Mouse (Mus musculus) lung, adult 18-20 months (tissue): ENCODE data around the gene Ttll6.
A peak's percentile ranks its signal among the peaks of the same experiment; 100 is the strongest.

Experiments used
- DNase-seq, 2 experiments: peaks; one replicate each; pipeline ENCODE4 v3.0.0; 2022; ENCODE audit warnings: mixed read lengths in 2 of 2

The Ttll6 gene

DNA sequence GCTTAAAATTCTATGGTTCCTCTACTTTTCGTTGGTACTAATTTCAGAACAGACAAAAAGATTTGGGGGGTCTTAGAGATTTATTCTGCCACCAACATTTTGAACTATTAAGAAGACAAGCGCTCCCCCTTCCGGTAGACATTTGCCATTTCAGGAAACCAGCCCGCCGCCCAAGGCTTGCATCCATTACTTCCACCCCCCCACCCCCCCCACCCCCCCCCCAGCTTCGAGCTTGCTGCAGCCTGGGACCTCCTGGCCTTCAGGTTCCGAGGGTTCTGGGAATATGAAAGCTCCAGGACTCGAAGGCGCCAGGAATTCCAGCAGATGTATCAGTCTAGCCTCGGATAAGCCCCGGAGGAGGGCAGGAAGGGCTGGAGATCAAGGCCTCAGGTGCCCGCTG, 65.1 kb downstream of the Ttll6 start:
- peak in 1 of 2 experiments; percentile 21 for DNase-seq

DNA sequence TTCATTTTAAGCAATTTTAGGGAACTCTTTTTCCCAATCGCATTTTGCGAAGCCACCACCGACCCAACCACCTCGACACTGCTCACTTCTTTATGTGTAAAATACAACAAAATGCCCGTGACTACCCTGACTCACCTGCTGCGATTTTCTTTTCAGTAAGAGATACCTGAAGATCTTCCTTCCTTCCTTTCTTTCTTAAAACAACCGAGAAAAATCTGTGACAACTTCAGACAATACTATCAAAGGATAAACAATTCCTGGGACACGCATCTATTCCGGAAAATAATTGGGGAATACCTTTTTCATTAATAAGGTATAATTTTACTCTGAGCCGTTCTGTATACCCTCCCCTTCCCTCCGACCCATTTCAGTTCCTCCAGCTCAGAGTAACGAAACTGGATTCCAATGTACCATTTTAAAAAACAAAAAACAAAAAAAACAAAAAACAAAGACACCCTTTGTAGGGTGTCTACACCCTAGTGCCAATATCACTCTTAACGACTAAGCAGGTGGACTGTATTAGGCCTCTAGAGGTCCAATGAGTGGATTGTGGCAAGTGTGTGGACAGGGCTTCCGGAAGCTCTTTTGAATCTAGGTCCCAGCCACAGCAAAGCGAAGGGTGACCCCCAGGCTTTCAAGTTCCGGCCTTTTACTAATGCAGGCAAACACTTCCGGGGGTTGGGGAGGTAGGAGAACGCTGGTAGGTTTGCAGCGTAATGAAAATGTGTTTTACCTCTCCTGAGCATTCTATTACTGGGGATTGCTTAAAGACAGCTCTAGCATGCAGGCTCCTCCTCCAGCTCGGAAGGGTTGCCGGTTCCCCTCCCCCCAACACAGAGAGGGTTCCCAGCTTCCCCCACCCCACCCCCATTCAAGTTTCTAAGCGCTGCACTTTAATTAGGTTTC, 65.8 kb downstream of the Ttll6 start:
- DNase-seq, result no peak

DNA sequence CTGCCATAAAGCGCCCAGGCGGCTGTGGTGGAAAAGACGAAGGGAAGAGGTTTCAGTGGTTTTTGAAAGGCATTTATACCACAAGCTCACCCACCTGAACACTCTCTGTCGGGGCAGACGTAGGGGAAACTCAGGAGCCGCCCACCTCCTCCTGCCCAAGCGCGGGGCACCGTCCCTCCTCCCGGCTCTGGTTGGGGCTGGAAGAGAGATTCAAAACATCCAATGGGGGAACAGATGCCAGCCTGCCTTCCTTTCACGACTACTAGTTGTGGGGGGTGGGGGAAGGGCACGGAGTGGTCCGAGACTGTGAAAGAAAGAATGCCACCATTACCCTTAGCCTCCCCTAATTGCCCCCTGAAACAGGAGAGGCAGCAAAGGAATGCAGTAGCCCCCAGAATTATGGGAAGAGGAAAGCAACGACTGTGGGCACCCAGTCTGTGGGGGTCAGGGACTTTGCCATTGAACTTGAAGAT, 66.6 kb downstream of the Ttll6 start:
- DNase-seq, result no peak

DNA sequence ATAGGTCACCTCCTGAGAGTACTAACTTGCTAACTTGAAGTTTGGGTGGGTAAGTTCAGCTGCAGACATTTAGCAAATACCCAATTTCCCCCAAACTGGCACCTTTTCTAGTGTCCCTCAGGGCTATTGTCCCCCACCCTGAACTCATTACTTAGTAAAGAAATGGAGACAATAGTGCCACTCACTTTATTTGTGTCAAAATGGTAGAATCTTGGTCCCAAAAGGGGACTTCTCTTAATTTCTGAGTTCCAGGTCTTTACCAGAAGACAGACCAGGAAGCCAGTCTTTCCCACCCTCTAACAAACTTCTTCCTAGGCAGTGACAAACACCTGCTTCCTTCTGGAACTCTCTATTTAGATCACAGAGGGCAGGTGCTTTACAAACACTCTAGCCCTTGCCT, 68.2 kb downstream of the Ttll6 start:
- no peak for DNase-seq

DNA sequence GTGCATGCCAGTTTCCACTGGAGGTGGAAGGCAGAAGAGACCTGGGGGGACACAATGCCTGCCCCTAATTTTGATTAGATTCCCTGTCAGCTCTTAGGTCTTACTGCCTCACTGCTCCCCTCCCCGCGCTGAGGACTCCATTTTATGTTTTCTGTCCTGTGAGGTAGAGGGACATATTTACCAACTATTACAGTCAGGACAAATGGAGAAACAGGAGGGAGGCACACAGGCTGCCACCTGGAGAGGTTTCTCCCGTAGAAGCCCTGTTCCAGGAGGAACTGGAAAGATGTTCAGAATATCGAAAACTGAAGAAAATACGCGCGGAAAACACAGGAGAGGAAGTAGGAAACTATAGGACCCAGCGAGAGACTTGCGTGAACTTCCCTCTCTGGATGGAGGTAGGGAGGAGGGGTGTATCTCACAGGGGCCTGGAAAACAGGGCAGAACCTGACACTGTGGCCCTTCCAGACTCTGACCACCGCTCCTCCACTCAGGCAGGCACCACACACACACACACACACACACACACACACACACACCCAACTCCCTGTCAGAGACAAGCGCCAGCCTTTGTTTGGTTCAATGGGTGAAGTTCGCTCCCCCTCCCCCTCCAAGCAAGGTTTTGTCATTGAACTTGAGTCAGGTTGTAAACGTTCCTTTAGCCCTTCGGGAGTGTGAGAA, 69.0 kb downstream of the Ttll6 start:
- DNase-seq, result no peak

DNA sequence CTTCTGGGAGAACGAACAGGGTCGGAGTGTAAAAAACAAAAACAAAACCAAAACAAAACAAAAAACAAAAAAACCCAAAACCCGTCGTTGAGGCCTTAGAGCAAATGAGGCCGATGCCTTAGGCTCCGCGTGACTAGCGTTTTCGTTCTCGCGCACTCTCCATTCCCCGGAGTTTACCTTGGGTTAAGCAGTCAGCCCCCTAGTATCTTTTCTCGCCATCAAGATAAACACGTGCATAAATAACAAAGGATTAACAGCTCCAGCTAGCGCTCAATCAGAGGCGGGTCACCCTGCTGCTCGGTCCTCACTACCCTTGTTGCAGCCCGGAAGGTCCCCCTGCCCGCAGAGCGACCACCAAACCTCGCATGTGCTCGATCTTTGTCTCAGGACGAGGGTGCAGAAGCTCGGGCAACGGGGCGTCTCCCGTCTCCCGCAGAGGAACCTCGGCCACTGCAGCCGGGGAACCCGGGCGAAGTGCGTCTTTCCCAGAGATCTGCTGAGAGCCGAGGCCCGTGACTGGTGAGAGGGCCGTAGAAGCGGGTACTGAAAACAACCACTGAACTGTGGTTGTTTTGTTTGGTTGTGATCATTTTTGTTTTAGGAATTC, 69.7 kb downstream of the Ttll6 start:
- no peak for DNase-seq

DNA sequence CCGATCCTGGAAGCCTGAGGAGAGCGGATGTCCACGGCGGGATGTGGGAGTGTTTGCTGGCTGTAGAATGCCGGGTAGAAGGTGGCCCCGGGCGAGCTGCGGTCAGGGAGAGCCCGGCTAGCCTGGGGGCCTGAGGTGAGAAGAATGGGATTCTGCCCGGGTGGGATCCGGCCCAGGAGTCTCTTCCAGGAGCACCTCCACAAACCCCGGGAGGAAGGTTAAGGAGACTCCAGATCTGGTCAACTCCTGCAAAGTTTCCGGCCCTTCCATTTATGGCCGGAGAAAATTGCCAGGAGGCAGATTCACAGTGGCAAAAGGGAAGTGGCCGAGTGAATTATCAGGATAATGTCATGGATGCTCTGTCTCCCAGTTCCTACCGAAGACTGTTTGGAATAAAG, 70.2 kb downstream of the Ttll6 start:
- no peak for DNase-seq

DNA sequence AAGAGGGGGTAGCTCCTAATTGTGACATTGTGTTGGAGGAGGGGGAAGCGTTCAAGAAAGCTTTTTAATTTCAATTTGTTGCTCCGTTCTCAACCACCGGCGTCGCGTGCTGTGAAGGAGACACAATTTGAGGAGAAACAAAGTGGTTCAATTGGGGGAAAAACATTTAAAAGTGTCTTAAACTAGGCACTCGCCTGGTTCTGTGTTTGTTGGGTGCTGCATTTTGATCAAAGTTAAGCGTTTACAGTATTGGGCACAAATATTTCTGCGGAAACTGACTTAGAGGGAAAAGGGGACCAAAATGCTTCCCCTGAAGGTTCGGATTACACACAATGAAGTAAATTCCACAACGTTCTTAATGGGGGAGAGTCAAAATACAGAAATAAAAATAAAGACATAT, 70.8 kb downstream of the Ttll6 start:
- DNase-seq, result no peak

DNA sequence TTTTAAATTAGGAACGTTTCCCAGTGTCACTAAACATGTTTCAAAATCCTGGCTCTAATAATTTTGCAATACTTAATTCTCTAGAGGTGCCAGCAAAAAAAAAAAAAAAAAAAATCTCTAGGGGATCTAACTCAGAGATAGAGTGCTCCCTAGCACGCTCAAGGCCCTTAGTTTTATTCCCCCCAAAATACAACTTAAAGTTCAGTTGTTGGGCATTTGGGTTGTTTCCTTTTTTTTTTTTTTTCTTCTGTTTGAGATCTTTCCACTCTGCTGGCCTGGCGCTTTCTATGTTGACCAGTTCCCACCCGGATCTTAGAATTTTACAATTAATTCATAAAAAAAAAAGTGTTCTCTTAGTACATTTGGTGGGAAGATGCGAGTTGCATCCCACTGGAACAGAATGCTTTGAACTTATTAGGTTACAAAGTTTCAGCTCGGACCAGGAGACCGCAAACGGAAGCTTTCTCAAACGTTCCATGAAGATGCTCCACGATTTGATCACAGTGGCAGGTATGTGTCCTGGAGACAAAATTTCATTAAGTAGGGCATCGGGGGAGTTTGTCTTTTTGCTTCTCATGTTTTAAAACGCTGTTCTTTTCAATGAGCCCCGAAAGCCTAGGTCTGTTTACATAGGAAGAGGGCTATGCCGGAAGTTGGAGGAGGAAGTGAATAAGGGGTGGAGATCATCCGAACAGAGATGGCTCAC, 72.0 kb downstream of the Ttll6 start:
- DNase-seq, result no peak
